Mouse (Mus musculus) cortical plate, adult 2 months (tissue): ENCODE results near the gene Specc1. TPM values are rescaled to one million over a fixed set of nuclear protein-coding genes. Genes with fewer than 3 reads are reported as not detected.

Experiments
- H3K27ac ChIP-seq: fragments of 200-500 bp; 2 replicates; pipeline ENCODE4 v1.5.1; 2012; ENCODE audit warnings: low read length, control low read depth, inconsistent platforms; ENCODE audit not compliant: insufficient read depth
- H3K4me1 ChIP-seq: fragments of 200-500 bp; 2 replicates; pipeline ENCODE4 v1.6.1; 2011; ENCODE audit warnings: low read length; ENCODE audit not compliant: control insufficient read depth, insufficient read depth
- H3K4me3 ChIP-seq: fragments of 200-500 bp; 2 replicates; pipeline ENCODE4 v1.5.1; 2011; ENCODE audit warnings: mild to moderate bottlenecking, low read length, control low read depth; ENCODE audit not compliant: insufficient read depth
- CTCF ChIP-seq: fragments of 200-500 bp; IDR thresholded peaks from 2 replicates; pipeline ENCODE4 v1.5.1; 2011; ENCODE audit warnings: mild to moderate bottlenecking, control low read depth, low read length; ENCODE audit not compliant: insufficient read depth; ENCODE audit errors: extremely low read depth
- POLR2A ChIP-seq: fragments of 200-500 bp; IDR thresholded peaks from 2 replicates; pipeline ENCODE4 v1.6.1; 2011; ENCODE audit warnings: mild to moderate bottlenecking, low read length, control low read depth; ENCODE audit not compliant: insufficient read depth; ENCODE audit errors: extremely low read depth
- polyA plus RNA-seq: library from polyadenylated mRNA; depleted of rRNA; stranded (reverse); fragments of >200 nt; gene quantifications from 2 replicates; pipeline ENCODE4 v1.2.3, GENCODE M21; 2012; rRNA removed

The Specc1 gene
- polyA plus RNA-seq = 42.8 and 43.2 TPM in 2 replicates

GRCm38 (mm10) chr11:61956572-61957295 lies at the start of gene Specc1:
Gene Specc1, plus strand, starts transcription at chr11:61956763.
- peak within 1 kb of the TSS; percentile 90 for H3K27ac ChIP-seq

GRCm38 (mm10) chr11:61908315-61908714 lies 48.2 kb upstream of the Specc1 start:
- Histone ChIP-seq H3K4me3 (no peak overlapping the region), H3K27ac (no peak overlapping the region), H3K4me1 (no peaks in the 10 kb centered on the region)
- no peak for TF ChIP-seq POLR2A
- TF ChIP-seq CTCF = no peak

More at GRCm38 (mm10) chr11:61956572-61957295, at the start of gene Specc1:
- Histone ChIP-seq H3K4me1 (no peaks in the 10 kb centered on the region), H3K4me3 (peak within 1 kb of the TSS; percentile 96)
- TF ChIP-seq CTCF = peak; percentile 76
- TF ChIP-seq POLR2A = peak; percentile 81

GRCm38 (mm10) chr11:61919702-61920101 lies 36.9 kb upstream of the Specc1 start:
- no peak for TF ChIP-seq CTCF
- TF ChIP-seq POLR2A = no peak
- no peak overlapping the region for H3K4me3 ChIP-seq
- H3K27ac ChIP-seq = no peak overlapping the region
- peaks cover 6% of the 10 kb centered on the region for H3K4me1 ChIP-seq

GRCm38 (mm10) chr11:61923309-61923708 lies 33.3 kb upstream of the Specc1 start:
- H3K4me1 ChIP-seq = peaks cover 6% of the 10 kb centered on the region
- no peak overlapping the region for H3K4me3 ChIP-seq
- no peak overlapping the region for H3K27ac ChIP-seq
- TF ChIP-seq POLR2A (no peak), CTCF (no peak)

GRCm38 (mm10) chr11:61929323-61930097 lies 27.1 kb upstream of the Specc1 start:
- no peak for TF ChIP-seq CTCF
- no peak for TF ChIP-seq POLR2A
- Histone ChIP-seq H3K4me3 (peak overlapping the region; percentile 36), H3K27ac (peak overlapping the region; percentile 67; the same call in 1 of the 2 replicates), H3K4me1 (peaks cover 3% of the 10 kb centered on the region; the same call in 1 of the 2 replicates)

- Histone ChIP-seq H3K4me3 (peak within 1 kb of the TSS; percentile 36), H3K27ac (peak within 1 kb of the TSS; percentile 67), H3K4me1 (peaks cover 3% of the 10 kb centered on the region; the same call in 1 of the 2 replicates)
- TF ChIP-seq CTCF (no peak), POLR2A (peak; percentile 92)
These were observed 26.5 kb upstream of the Specc1 start, which contains the start of gene Akap10 for GRCm38 (mm10) chr11:61930098-61930517. Gene Akap10, minus strand, starts transcription at chr11:61930252.

- H3K4me1 ChIP-seq = peaks cover 3% of the 10 kb centered on the region; the same call in 1 of the 2 replicates
- TF ChIP-seq CTCF = no peak
- no peak for TF ChIP-seq POLR2A
- H3K4me3 ChIP-seq = peak overlapping the region; percentile 36
- H3K27ac ChIP-seq = peak overlapping the region; percentile 62
These were observed 25.6 kb upstream of the Specc1 start for GRCm38 (mm10) chr11:61930640-61931586.

GRCm38 (mm10) chr11:61937761-61938160 lies 18.8 kb upstream of the Specc1 start:
- H3K4me1 ChIP-seq = no peaks in the 10 kb centered on the region
- no peak for TF ChIP-seq POLR2A
- TF ChIP-seq CTCF = no peak
- H3K27ac ChIP-seq = no peak overlapping the region
- no peak overlapping the region for H3K4me3 ChIP-seq

GRCm38 (mm10) chr11:61942903-61943302 lies 13.7 kb upstream of the Specc1 start:
- TF ChIP-seq CTCF (no peak), POLR2A (no peak)
- H3K27ac ChIP-seq = no peak overlapping the region

More at GRCm38 (mm10) chr11:61942903-61943302, 13.7 kb upstream of the Specc1 start:
- no peaks in the 10 kb centered on the region for H3K4me1 ChIP-seq
- H3K4me3 ChIP-seq = no peak overlapping the region
